Mouse (Mus musculus) lung, postnatal 0 days (tissue): ENCODE measurements around the gene Tm7sf2. TPM values are rescaled to one million over a fixed set of nuclear protein-coding genes. Genes with fewer than 3 reads are reported as not detected.

ENCODE experiments used
- ATAC-seq: fragments of 200-750 bp; cut with Nextera tagmentation; 2 replicates; pipeline ENCODE4 v1.8.0; 2017; ENCODE audit warnings: moderate library complexity
- DNase-seq: peaks from one replicate; pipeline ENCODE4 v3.0.0-alpha.2; 2016; ENCODE audit warnings: low spot score
- H3K27ac ChIP-seq: fragments of 300-500 bp; sonication (generic); 2 replicates; pipeline ENCODE4 v1.5.1; 2014; ENCODE audit warnings: antibody characterized with exemption, mild to moderate bottlenecking, low read length, mixed read lengths
- H3K27me3 ChIP-seq: fragments of 300-500 bp; sonication (generic); replicated peaks from 2 replicates; pipeline ENCODE4 v1.6.1; 2014; ENCODE audit warnings: low read length, mixed read lengths; ENCODE audit not compliant: insufficient read depth
- H3K36me3 ChIP-seq: fragments of 300-500 bp; sonication (generic); 2 replicates; pipeline ENCODE4 v1.6.1; 2014; ENCODE audit warnings: low read length, mixed read lengths; ENCODE audit not compliant: insufficient read depth
- H3K4me1 ChIP-seq: fragments of 300-500 bp; sonication (generic); 2 replicates; pipeline ENCODE4 v1.6.1; 2014; ENCODE audit warnings: antibody characterized with exemption, low read depth, low read length, mixed read lengths; ENCODE audit not compliant: insufficient read depth
- H3K4me2 ChIP-seq: fragments of 300-500 bp; sonication (generic); replicated peaks from 2 replicates; pipeline ENCODE4 v1.6.1; 2014; ENCODE audit warnings: low read depth, mild to moderate bottlenecking, low read length, moderate library complexity, mixed read lengths
- H3K4me3 ChIP-seq: fragments of 300-500 bp; sonication (generic); 2 replicates; pipeline ENCODE4 v1.5.1; 2014; ENCODE audit warnings: low read depth, low read length
- H3K9ac ChIP-seq: fragments of 300-500 bp; sonication (generic); replicated peaks from 2 replicates; pipeline ENCODE4 v1.6.1; 2014; ENCODE audit warnings: low read depth, mild to moderate bottlenecking
- H3K9me3 ChIP-seq: fragments of 300-500 bp; sonication (generic); 2 replicates; pipeline ENCODE4 v1.6.1; 2016; ENCODE audit warnings: low read length, mixed read lengths
- CTCF ChIP-seq: IDR thresholded peaks from 2 replicates; pipeline ENCODE4 v1.5.1; 2016; ENCODE audit warnings: antibody characterized with exemption, mild to moderate bottlenecking
- EP300 ChIP-seq: IDR thresholded peaks from 2 replicates; pipeline ENCODE4 v1.6.1; 2016; ENCODE audit warnings: antibody characterized with exemption, mild to moderate bottlenecking, control low read depth
- WGBS: fragments of 180-500 bp; shearing (Covaris S2); extraction: QIAGEN DNeasy Blood & Tissue Kit; methylation state at CpG from one replicate; pipeline ENCODE4 v1.1.7; 2014; 5-methylcytosine and 5-hydroxymethylcytosine counted together
- microRNA-seq: library from miRNA; unstranded; fragments of <30 nt; microRNA quantifications from one replicate; pipeline ENCODE4, GENCODE M21; 2016
- polyA plus RNA-seq: library from polyadenylated mRNA; unstranded; fragments of >200 nt; fragmentation: Nextera tagmentation; extraction: Ambion mirVana; gene quantifications from 2 replicates; pipeline ENCODE4 v1.2.1, GENCODE M21; 2015

Gene Tm7sf2
- polyA plus RNA-seq, 1 experiment from 2014 or later, result 9.5 TPM

GRCm38 (mm10) chr19:6015511-6016315 is 52.5 kb downstream of the Tm7sf2 start, which contains the start of gene Capn1:
Gene Capn1 (minus strand): TSS chr19:6015897.
- peak; percentile 81 for DNase-seq
- peaks cover 16% of the 10 kb centered on the region for H3K4me1 ChIP-seq
- H3K4me2 ChIP-seq, result peak within 1 kb of the TSS; percentile 85
- H3K27me3 ChIP-seq, result no peaks in the 10 kb centered on the region
- WGBS, result 2% methylated on average over 39 of the region's 40 CpGs
- peak; percentile 74 for ATAC-seq
- peak within 1 kb of the TSS; percentile 59 for H3K4me3 ChIP-seq
- H3K9me3 ChIP-seq, result no peaks in the 10 kb centered on the region
- peaks cover 2% of the 10 kb centered on the region; the same call in 1 of the 2 replicates for H3K36me3 ChIP-seq
- peak within 1 kb of the TSS; percentile 52 for H3K9ac ChIP-seq
- TF ChIP-seq CTCF, result peak; percentile 51
- TF ChIP-seq EP300, result no peak
- peak within 1 kb of the TSS; percentile 68 for H3K27ac ChIP-seq

- ATAC-seq (peak; percentile 86), DNase-seq (peak; percentile 80)
- no peaks in the 10 kb centered on the region for H3K27me3 ChIP-seq
- peak overlapping the region; percentile 52 for H3K9ac ChIP-seq
- H3K9me3 ChIP-seq, result no peaks in the 10 kb centered on the region
- H3K4me2 ChIP-seq, result peak overlapping the region; percentile 85
- peaks cover 7% of the 10 kb centered on the region for H3K36me3 ChIP-seq
- TF ChIP-seq EP300, result no peak
- TF ChIP-seq CTCF, result no peak
- peak overlapping the region; percentile 68 for H3K27ac ChIP-seq
- peaks cover 16% of the 10 kb centered on the region for H3K4me1 ChIP-seq
- peak overlapping the region; percentile 59 for H3K4me3 ChIP-seq
- WGBS, result 2% methylated on average over 16 of the region's 18 CpGs
Observed at GRCm38 (mm10) chr19:6014991-6015510, 53.1 kb downstream of the Tm7sf2 start.

- no peak for TF ChIP-seq CTCF
- TF ChIP-seq EP300, result no peak
- no peaks in the 10 kb centered on the region for H3K9me3 ChIP-seq
- WGBS, result 91% methylated on average over 9 of the region's 10 CpGs
- H3K4me3 ChIP-seq, result no peak overlapping the region
- H3K27ac ChIP-seq, result no peak overlapping the region
- DNase-seq (no peak), ATAC-seq (no peak)
- no peak overlapping the region for H3K9ac ChIP-seq
- H3K27me3 ChIP-seq, result no peaks in the 10 kb centered on the region
- H3K36me3 ChIP-seq, result peaks cover 9% of the 10 kb centered on the region
- no peak overlapping the region for H3K4me2 ChIP-seq
- peaks cover 16% of the 10 kb centered on the region for H3K4me1 ChIP-seq
Observed at GRCm38 (mm10) chr19:6013691-6014090, 54.5 kb downstream of the Tm7sf2 start.

Small RNA genes lying within 50 kb of the gene (microRNA-seq; reads per million reads assigned to microRNA genes)
- 1.5 reads per million for gene Mir6988

Other genes with a start within 250 kb of the Tm7sf2 start
- 33.9 and 35.1 TPM in 2 replicates for gene Frmd8, start 193.1 kb downstream of the Tm7sf2 start, polyA plus RNA-seq
- gene Slc25a45, start 190.6 kb downstream of the Tm7sf2 start, polyA plus RNA-seq, result 8.4 and 10.2 TPM in 2 replicates
- 1.3 and 1.5 TPM in 2 replicates for gene Tigd3, start 174.2 kb downstream of the Tm7sf2 start, polyA plus RNA-seq
- 77.7 and 78.0 TPM in 2 replicates for gene Dpf2, start 155.4 kb downstream of the Tm7sf2 start, polyA plus RNA-seq
- gene Cdc42ep2, start 143.6 kb downstream of the Tm7sf2 start, polyA plus RNA-seq, result 21.3 and 23.2 TPM in 2 replicates
- 16.6 and 20.7 TPM in 2 replicates for gene Pola2, start 104.2 kb downstream of the Tm7sf2 start, polyA plus RNA-seq
- not detected in 2 replicates for gene Slc22a20, start 82.2 kb downstream of the Tm7sf2 start, polyA plus RNA-seq
- gene Capn1, start 52.5 kb downstream of the Tm7sf2 start, polyA plus RNA-seq, result 11.9 and 14.3 TPM in 2 replicates
- gene Syvn1, start 21.8 kb downstream of the Tm7sf2 start, polyA plus RNA-seq, result 16.3 and 18.7 TPM in 2 replicates
- 36.7 and 37.6 TPM in 2 replicates for gene Mrpl49, start 10.6 kb downstream of the Tm7sf2 start, polyA plus RNA-seq
- gene Fau, start 10.5 kb downstream of the Tm7sf2 start, polyA plus RNA-seq, result 784 and 827 TPM in 2 replicates
- 31.2 and 33.9 TPM in 2 replicates for gene Znhit2, start 7.2 kb downstream of the Tm7sf2 start, polyA plus RNA-seq
- gene Vps51, start 8.9 kb upstream of the Tm7sf2 start, polyA plus RNA-seq, result 48.7 and 52.7 TPM in 2 replicates
- not detected in 2 replicates for gene Tmem262, start 11.7 kb upstream of the Tm7sf2 start, polyA plus RNA-seq
- 0.35 and 0.62 TPM in 2 replicates for gene Gm28374, start 13.9 kb upstream of the Tm7sf2 start, polyA plus RNA-seq
- 53.5 and 57.8 TPM in 2 replicates for gene Zfpl1, start 16.6 kb upstream of the Tm7sf2 start, polyA plus RNA-seq
- gene Cdca5, start 16.6 kb upstream of the Tm7sf2 start, polyA plus RNA-seq, result 2.8 TPM in 2 replicates
- not detected in 2 replicates for gene AC131692.1, start 26.0 kb upstream of the Tm7sf2 start, polyA plus RNA-seq
- 0.14 TPM in 1 of 2 replicates, not detected in the other for gene Naaladl1, start 37.4 kb upstream of the Tm7sf2 start, polyA plus RNA-seq
- 22.3 and 24.5 TPM in 2 replicates for gene Sac3d1, start 50.3 kb upstream of the Tm7sf2 start, polyA plus RNA-seq
- 29.7 and 30.8 TPM in 2 replicates for gene Snx15, start 59.9 kb upstream of the Tm7sf2 start, polyA plus RNA-seq
- 0.93 and 1.0 TPM in 2 replicates for gene Batf2, start 72.6 kb upstream of the Tm7sf2 start, polyA plus RNA-seq
- gene Arl2, start 73.2 kb upstream of the Tm7sf2 start, polyA plus RNA-seq, result 64.5 and 64.6 TPM in 2 replicates
- 0.10 TPM in 1 of 2 replicates, not detected in the other for gene Majin, start 116.0 kb upstream of the Tm7sf2 start, polyA plus RNA-seq
- 0.49 and 0.55 TPM in 2 replicates for gene Gpha2, start 158.0 kb upstream of the Tm7sf2 start, polyA plus RNA-seq
- 20.2 and 21.6 TPM in 2 replicates for gene Ppp2r5b, start 167.5 kb upstream of the Tm7sf2 start, polyA plus RNA-seq
- 5.1 and 5.9 TPM in 2 replicates for gene Atg2a, start 173.3 kb upstream of the Tm7sf2 start, polyA plus RNA-seq
- gene Ehd1, start 208.4 kb upstream of the Tm7sf2 start, polyA plus RNA-seq, result 115 and 119 TPM in 2 replicates
- gene Cdc42bpg, start 238.1 kb upstream of the Tm7sf2 start, polyA plus RNA-seq, result 2.8 and 3.2 TPM in 2 replicates